Mouse (Mus musculus) erythroblast, embryonic 14.5 days (primary cell): ENCODE measurements around the gene Galc.

Experiments used
- GATA1 ChIP-seq: IDR thresholded peaks from 2 replicates; pipeline ENCODE4 v1.6.1; 2012; ENCODE audit warnings: low read length, inconsistent platforms, mixed read lengths
- TAL1 ChIP-seq: IDR thresholded peaks from 3 replicates; pipeline ENCODE4 v1.6.1; 2012; ENCODE audit warnings: low read length, inconsistent platforms, mixed read lengths

DNA sequence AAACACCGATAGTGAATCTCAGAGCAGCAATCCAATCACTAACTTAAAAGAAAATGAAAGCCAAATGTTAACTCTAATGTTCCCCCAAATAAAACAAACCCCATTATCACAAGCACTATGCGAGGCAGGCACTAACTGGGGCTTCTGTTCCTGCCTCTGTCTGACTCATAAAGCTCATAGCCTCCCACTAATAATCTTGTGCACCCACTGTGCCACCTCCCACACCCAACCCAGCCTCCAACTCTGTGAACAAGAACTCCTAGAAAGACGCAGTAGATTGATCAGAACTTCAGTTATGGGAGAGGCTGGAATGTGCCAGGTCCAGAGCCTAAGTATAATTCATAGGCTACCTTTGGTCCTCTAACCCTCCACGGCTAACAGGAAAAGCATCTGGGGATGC is 15.1 kb downstream of the Galc start:
- TF ChIP-seq GATA1 = no peak
- TF ChIP-seq TAL1 = no peak
